Mouse (Mus musculus) hindlimb bud, embryonic 11.5 days (tissue): ENCODE data around the gene Fam178b.
"Not testable (repeated sequence)": the region's sequence is repeated elsewhere in the genome, so short reads cannot be mapped to it uniquely, and the experiment has no call there.

Source experiments
- DNase-seq: peaks from one replicate; pipeline ENCODE4 v3.0.0-alpha.2; 2012; ENCODE audit warnings: low read depth, low spot score; ENCODE audit errors: extremely low spot score

The Fam178b gene

DNA sequence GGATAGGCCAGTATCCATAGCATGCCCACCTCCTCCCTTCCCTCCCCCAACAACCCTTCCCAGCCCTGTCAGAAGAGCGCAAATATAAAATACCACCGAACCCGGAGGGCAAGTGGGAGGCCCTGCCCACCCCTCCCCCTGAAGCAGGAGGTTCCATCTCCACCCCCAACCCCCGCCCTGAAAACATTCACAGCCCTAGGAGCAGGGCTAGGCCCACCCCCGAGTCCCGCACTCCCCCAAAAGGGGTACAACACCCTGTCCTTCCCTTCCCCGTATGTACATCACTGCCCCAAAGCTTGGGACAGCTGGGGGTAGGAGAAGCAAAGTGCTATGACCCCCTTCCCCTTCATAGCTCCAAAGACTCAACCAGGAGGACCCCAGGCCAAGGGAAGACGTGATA, 134.2 kb downstream of the Fam178b start:
- DNase-seq, result no peak

DNA sequence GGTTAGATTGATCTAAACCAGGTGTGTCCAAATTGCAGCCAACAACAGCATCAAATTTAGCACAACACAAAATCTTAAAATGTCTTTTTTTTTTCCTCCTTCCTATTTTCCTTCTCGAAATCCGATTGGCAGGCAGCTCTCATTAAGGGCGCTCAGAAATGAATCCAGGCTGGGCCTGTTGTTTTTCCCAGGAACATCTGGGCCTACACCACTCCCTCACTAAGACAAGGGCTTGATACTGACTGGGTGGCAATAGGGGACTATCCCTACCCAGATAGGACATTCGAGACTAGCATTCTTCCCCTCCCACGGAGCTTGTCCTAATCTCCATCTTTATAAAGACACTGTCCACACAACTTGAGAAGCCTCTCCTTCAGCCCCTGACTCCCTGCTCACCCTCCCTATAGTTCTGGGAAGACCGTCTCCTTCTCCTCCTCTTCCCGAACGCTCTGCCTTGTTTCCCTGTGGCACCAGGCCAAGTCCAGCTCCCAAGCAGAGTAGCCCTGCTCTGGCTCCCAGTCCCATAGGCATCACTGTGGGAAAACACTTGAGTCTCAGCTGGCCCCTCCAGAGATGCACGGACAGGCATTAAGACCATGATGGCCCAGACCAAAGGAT, 134.9 kb downstream of the Fam178b start:
- no peak for DNase-seq

DNA sequence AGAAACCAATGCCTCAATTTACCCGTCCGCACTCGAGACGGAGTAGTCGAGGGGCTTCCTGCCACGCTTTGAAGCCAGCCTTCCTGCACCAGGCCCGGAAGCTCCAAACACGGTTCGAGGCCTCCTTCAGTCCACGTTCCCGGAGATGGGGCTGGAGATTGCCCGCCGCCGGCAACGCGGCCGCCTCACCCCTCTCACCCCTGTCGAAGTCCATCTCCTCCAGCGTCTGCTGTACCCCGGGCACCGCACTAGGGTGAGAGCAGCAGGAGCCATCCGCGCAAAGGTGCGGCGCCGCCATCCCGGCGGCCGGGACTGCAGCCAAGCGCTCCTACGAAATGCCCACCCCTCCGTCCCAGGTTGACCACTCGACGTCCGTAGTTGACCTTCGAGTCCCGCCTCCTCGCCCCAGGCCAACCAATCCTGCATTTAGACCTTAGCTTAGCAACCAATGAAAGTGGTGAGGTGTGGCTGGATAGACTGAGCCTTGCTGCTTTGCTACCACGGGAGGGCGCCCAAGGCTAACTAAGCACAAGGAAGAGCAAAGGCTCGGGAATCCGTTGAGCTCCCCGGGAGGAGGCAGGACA, 136.0 kb downstream of the Fam178b start, which contains the start of gene Ankrd39:
Gene Ankrd39, minus strand, starts transcription at position 558 of the 584 bp plus-strand sequence.
- peak; percentile 96 for DNase-seq

DNA sequence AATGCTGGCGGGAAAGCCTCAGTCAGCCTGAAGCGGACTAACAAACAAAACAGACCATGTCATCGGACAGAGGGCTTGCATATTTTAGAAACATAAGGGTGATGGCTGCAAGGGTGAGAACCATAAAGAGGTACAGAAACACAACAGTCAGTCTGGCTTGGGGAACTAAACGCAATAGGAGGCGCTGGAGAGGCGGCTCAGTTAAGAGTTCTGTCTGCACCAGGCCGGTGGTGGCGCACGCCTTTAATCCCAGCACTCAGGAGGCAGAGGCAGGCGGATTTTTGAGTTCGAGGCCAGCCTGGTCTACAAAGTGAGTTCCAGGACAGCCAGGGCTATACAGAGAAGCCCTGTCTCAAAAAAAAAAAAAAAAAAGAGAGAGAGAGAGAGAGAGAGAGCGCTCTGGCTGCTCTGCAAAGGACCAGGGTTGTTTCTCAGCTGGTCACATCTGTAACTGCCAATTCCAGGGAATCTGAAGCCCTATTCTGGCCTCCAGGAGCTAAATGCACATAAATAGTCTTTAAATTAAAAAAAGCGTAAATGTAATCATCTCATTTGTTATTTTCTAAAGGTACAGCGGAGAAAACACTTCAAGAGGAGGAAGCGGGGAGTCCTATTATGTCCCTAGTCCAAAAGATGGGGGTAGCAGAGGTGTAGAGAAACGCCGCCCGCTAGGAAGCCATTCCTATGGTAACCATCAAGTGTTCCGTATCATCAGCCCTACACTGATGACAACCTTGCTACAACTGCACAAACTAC, 137.0 kb downstream of the Fam178b start:
- DNase-seq, result no peak

DNA sequence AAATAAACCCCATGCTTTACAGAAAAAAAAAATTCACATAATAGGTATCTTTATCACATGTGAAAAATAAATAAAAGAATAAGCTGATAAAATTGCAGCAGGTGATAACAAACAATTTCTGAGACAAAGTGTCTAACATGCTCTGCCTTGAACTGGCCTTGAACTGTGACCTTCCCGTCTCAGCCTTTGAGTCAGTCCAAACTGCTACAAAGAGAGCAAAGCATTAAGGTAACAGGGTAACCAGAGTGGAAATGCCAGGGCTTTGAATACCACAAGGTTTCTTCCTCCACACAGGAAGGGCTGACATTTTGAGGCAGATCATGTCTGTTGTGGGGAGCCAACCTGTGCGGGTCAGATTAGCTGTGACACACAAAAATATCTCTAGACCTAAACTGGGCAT, 137.6 kb downstream of the Fam178b start:
- no peak for DNase-seq

DNA sequence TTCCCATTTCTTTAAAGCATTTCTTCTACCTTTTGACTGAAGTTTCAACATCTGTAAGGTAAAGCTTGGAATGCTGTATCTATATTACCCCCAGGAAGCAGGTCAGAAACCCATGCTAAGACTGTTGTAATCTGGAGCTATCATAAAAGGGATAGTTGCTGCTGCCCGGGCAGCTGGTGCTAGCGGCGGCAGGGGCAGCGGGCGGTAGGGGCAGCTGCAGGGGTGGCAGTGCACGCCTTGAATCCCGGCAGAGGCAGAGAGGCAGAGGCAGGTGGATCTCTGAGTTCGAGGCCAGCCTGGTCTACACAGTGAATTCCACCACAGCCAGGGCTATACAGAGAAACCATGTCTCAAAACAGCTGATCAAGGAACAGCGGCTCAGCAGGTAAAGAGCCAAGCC, 140.1 kb downstream of the Fam178b start:
- DNase-seq, result no peak

DNA sequence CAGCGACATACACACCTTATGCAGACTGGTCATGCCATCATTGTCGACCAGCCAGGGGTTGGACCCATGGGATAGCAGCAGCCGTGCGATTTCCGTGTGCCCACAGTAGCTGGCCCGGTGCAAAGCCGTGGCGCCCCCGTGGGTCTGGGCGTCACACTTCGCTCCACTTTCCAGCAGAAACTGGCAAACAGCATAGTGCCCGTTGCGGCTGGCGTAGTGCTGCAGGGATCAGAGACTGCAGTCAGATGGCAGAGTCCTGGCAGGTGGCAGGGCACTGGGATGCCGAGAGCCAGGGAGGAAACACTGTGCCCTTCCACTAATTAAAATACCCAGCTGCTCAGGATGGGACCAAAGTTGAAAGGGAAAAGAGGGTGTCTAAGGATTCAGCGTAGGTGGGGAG, 141.1 kb downstream of the Fam178b start:
- DNase-seq, result no peak

DNA sequence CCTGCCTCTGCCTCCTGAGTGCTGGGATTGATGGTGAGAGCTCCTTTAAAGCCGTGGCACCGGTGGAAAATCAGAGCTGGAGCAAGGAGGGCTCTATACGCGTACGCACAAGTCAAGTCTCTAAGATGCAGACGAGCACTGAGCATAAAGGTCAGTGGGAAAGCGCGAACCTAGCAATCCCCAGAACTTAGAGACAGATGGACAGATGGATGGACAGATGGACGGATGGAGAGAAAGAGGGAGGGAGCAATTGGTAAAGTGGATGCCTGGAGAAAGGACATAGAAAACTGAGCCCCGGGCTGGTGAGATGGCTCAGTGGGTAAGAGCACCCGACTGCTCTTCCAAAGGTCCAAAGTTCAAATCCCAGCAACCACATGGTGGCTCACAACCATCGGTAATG, 142.2 kb downstream of the Fam178b start:
- no peak for DNase-seq

DNA sequence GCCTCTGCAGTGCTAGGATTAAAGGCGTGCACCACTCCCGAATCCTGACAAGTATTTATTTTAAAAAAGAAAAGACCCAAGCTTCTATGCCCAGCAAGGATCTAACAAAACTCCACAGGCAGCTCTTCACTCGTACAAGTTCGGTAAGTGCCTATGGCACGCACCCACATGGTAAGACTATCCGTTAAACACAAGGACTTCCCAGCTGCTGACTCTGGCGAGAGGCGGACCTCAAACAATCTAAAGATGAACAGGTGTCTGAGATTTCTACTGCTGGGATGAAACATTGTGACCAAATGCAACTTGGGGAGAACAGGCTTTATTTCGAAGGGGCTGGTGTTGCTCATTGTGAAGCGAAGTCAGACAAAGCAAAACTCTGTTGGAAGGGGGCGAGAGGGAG, 142.9 kb downstream of the Fam178b start:
- DNase-seq, result no peak

DNA sequence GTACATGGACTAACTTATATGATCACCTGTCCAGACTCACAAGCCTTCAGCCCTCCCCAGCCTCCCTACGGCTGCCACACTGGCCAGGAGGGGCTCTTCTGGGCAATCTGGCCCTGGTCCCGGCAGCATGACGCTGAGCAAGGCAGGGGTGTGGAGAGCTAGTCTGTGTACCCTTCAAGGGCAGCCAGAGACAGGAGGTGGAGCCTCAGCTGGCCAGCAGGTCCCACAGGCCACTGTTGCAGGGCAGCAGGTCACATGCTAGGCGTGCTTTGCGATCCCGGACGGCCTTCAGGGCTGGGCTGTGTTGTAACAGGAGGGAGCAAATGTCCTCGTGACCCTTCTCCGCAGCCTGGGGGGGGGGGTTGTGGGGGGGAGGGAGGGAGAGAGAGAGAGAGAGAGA, 143.8 kb downstream of the Fam178b start, which contains the start of gene Gm42417:
Gene Gm42417, minus strand, starts transcription at position 244 of the 400 bp plus-strand sequence.
- DNase-seq, result no peak

DNA sequence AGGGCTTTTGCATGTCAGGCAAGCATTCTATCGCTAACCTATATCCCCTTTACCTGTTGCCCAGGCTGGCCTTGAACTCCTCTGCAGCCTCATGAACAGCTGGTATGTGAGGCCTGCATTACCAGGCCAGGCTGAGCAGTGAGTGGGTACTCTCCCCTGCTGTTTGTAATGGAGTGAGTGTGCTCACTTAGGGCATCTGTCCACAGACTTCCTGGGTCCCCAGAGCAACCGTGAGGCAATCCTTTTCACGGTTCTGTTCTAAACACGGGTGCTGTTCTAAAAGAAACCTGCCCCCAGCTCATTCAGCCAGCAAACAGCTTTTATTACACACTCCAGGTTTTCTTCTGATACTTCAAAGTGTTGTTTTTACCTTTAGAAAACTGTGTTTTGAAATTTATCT, 144.3 kb downstream of the Fam178b start:
- no peak for DNase-seq

DNA sequence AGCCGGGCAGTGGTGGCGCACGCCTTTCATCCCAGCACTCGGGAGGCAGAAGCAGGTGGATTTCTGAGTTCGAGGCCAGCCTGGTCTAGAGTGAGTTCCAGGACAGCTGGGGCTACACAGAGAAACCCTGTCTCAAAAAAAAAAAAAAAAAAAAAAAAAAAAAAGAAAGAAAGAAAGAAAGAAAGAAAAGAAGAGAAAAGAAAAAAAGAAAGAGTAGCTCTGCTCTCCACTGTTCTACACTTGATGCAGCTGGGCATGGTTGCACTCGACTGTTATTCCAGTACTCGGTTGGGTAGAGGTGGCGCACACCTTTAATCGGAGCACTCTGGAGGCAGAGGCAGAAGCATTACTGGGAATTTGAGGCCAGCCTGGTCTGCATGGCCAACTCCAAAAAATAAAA, 146.2 kb downstream of the Fam178b start, which contains the start of gene Ankrd23:
Gene Ankrd23, minus strand, starts transcription at position 101 of the 400 bp plus-strand sequence.
- not testable (repeated sequence) for DNase-seq

DNA sequence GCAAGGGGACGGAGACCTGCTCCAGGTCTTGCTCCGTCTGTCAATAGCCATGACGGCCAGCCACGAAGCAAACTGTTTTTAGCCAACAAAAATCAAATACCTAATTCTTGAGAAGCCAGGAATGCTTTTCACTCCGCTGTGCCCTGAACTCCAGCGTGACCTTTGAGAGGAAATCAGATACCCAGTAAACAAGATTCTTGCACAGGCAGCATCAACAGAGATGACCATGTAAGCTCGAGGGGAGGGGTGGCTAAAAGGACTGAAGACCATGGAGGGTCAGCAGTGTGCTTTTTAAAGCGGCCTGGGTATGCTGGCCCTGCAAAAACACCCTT, 146.6 kb downstream of the Fam178b start:
- no peak for DNase-seq

DNA sequence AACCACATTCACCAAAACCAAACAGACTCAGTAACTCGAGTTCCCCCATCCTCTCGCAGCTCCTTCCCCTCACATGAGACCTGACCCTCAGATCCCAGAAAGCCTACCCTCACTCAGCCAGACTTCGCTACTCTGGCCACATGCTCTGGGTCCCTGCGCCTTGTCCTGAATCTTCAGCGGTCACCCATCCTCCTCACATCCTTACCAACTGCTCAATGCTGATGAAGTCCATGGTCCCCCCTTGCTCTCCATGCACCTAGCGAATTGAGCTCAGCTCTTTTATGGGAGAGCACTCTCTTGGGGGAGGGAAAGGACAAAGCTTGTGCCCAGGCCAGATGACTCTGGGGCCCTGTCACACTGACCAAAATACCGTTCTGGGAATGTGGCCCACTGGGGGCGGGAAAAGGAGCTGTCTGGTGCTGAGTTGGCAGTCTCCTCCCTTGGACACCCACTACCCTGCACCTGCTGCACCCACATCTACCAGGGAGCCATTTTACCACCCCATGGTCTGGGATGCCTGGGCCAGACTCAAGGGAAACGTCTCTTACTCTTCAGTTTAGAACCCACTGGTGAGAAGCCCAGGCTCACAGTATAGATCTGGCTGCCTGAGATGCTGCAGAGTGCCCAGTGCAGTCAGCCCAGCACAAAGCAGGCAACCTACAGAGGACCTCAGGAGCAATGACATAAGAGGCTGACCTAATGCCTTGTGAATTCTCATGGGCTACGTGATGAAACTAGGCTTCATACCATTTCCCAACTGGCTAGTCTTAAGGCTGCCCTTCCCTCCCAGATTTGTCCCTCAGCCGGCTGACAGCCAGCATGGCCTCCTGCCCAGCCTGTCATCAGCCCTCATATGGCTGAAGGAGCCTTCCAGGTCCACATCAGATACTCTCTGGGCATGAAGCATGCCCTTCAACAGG, 147.2 kb downstream of the Fam178b start:
- no peak for DNase-seq

DNA sequence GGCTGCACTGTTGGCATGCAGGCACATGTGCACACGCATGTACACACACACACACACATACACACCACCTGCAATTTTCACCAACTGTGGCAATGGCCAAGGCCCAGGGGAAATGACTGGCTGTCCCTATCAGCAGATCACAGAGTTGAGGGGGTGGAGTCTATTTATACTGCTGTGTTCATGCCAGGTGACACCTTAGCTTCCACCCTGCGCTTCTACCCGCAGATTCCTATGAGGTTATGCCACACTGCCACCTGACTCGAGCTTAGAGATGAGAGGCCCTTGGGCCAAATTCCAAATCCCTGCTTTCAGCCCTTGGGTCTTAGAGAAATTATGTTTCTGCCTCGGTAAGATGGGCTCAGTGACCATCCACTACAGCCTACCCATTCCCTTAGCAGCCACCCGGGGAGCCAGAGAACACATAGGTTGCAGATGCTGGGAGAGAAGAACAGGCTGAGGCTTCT, 148.4 kb downstream of the Fam178b start:
- no peak for DNase-seq

DNA sequence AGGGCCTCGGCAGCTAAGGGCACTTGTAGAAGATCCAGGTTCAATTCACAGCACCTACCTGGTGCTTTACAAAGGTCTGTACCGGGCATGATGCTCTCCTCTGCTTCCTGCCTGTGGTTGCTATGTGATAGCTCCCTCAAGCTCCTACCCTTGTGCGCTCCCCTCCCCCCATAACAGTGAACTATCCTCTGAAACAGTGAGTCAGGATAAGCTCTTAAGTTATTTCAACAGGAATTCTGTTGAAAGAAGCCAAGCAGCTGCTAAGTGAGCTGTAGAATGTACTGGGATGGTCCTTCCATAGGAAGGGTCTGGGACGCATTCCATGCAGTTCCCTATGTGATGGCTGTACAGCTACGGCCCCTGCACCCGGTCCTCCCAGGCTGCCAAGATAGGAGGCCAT, 149.4 kb downstream of the Fam178b start:
- DNase-seq, result no peak

DNA sequence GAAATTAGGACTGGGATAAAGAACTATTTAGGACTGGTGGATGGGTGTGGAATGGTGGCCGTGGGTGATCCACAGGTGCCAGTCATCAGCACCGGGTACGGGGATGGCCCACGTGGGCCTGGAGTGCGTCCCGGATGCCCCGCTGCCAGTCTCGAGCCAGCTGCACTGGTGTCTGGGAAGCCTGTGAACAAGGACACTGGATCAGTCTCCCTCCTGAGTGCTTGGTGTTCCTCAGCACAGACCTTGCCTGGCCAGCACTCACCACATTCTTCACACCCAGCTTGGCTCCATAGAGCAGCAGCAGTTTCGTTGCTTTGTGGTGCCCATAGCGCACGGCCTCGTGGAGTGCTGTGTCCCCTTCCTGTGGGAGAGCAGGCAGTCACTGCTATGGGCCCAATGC, 151.5 kb downstream of the Fam178b start:
- no peak for DNase-seq

DNA sequence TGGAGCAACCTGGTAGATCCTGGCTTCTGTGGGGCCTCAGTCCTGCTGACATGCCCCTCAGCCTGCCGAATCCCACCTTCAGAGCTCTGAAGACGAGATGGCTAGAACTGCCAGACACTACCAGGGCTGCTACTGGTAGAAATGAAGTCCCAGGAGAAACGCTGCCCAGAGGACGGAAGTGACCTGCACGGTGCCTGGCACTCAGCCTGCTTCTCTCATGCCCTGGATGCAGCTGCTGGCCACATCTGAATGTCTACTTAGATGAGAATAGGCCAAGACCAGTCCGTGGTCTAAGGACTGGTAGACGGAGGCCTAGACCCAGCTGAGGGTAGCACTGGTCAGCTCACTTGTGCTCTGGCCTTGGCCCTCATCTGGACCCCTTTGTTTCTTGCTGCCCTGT, 152.0 kb downstream of the Fam178b start:
- DNase-seq, result no peak

DNA sequence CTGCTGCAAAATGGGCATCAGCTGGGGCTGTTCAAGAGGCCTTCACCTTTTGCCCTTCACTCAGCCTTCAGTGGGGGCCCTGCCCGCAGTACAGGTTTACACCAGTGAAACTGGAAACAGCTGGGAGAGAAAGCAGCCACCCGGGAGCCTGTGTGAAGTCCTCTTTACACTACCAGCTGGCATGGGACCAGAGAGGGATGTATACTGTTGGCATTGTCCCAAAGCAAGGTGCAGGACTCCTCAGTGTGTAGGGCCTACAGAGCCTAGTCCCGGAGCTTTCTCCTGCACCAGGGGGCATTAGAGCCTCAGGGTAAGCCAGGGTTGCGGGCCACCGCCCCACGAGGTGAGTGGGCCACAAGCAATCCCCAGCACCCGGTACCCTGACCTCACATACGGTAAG, 152.5 kb downstream of the Fam178b start:
- DNase-seq, result no peak

DNA sequence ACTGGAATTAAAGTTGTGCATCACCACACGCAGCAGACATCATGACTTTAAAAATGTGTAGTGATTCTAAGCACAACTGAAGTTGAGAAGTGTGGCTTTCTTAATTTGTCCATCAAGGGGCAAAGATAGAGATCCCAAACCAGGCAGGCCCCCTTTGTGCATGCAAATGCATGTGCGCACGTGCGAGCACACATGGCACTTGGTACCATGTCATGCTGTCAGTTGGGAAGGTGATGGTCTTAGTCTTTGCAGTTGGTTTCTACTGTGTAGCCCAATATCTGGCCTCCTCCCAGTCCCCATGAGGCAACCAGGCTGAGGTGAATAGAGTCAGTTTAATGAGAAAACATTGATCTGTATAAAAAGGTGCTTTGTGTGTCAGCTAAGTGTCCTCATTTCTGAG, 153.1 kb downstream of the Fam178b start:
- no peak for DNase-seq

DNA sequence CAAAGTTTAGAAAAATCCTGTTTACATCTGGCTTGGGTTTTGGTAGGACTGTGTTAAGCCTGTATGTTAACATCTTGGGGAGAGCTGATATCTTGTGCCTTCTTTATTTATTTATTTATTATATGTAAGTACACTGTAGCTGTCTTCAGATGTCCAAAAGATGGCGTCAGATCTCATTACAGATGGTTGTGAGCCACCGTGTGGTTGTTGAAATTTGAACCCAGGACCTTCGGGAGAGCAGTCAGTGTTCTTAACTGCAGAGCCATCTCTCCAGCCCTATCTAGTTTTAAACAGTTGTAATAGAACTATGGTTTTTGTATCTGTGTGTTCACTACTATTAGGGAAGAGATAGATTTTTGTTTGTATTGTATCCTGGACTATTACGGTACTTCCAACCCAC, 153.7 kb downstream of the Fam178b start:
- DNase-seq, result no peak
